Mouse (Mus musculus) intestine, postnatal 0 days (tissue): Measurements from ENCODE around the gene Nbas. TPM values are rescaled to one million over a fixed set of nuclear protein-coding genes. Genes with fewer than 3 reads are reported as not detected.

ENCODE experiments used
- ATAC-seq: fragments of 200-750 bp; cut with Nextera tagmentation; 2 replicates; pipeline ENCODE4 v1.8.0; 2017; ENCODE audit warnings: mild to moderate bottlenecking, moderate TSS enrichment, moderate library complexity
- H3K27ac ChIP-seq: fragments of 300-500 bp; sonication (generic); 2 replicates; pipeline ENCODE4 v1.5.1; 2014; ENCODE audit warnings: mild to moderate bottlenecking, low read depth, low read length, moderate library complexity
- H3K27me3 ChIP-seq: fragments of 300-500 bp; sonication (generic); replicated peaks from 2 replicates; pipeline ENCODE4 v1.6.1; 2014; ENCODE audit warnings: low read length, mixed read lengths; ENCODE audit not compliant: control insufficient read depth, insufficient read depth
- H3K36me3 ChIP-seq: fragments of 300-500 bp; sonication (generic); 2 replicates; pipeline ENCODE4 v1.6.1; 2014; ENCODE audit warnings: mild to moderate bottlenecking, moderate library complexity; ENCODE audit not compliant: control insufficient read depth, insufficient read depth
- H3K4me1 ChIP-seq: fragments of 300-500 bp; sonication (generic); replicated peaks from 2 replicates; pipeline ENCODE4 v1.6.1; 2014; ENCODE audit warnings: antibody characterized with exemption, low read length, mixed read lengths; ENCODE audit not compliant: control insufficient read depth, insufficient read depth
- H3K4me2 ChIP-seq: fragments of 300-500 bp; sonication (generic); replicated peaks from 2 replicates; pipeline ENCODE4 v1.6.1; 2014; ENCODE audit warnings: low read depth, mild to moderate bottlenecking, moderate library complexity
- H3K4me3 ChIP-seq: fragments of 300-500 bp; sonication (generic); 2 replicates; pipeline ENCODE4 v1.5.1; 2014; ENCODE audit warnings: low read depth, low read length
- H3K9ac ChIP-seq: fragments of 300-500 bp; sonication (generic); 2 replicates; pipeline ENCODE4 v1.6.1; 2014; ENCODE audit warnings: mild to moderate bottlenecking, low read depth, low read length
- H3K9me3 ChIP-seq: fragments of 300-500 bp; sonication (generic); 2 replicates; pipeline ENCODE4 v1.6.1; 2016; ENCODE audit warnings: mixed run types; ENCODE audit not compliant: control insufficient read depth
- CTCF ChIP-seq: sonication (generic); IDR thresholded peaks from 2 replicates; pipeline ENCODE4 v1.5.1; 2016; ENCODE audit warnings: low read depth, mild to moderate bottlenecking, control low read depth, antibody characterized with exemption, moderate library complexity
- WGBS: fragments of 180-500 bp; shearing (Covaris S2); extraction: QIAGEN DNeasy Blood & Tissue Kit; methylation state at CpG from one replicate; pipeline ENCODE4 v1.1.7; 2014; 5-methylcytosine and 5-hydroxymethylcytosine counted together
- polyA plus RNA-seq: library from polyadenylated mRNA; unstranded; fragments of >200 nt; fragmentation: Nextera tagmentation; extraction: Ambion mirVana; gene quantifications from 2 replicates; pipeline ENCODE4 v1.2.1, GENCODE M21; 2015

Nbas gene
- polyA plus RNA-seq, 1 experiment from 2014 or later = 13.9 TPM

- Histone ChIP-seq H3K27me3 (no peaks in the 10 kb centered on the region), H3K9me3 (no peaks in the 10 kb centered on the region), H3K9ac (no peak overlapping the region), H3K36me3 (peaks cover 12% of the 10 kb centered on the region; the same call in 1 of the 2 replicates), H3K4me1 (no peaks in the 10 kb centered on the region), H3K27ac (no peak overlapping the region), H3K4me3 (no peak overlapping the region), H3K4me2 (no peak overlapping the region)
- TF ChIP-seq CTCF = no peak
- ATAC-seq = no peak
- WGBS = 93% methylated on average over 4 of the region's 4 CpGs
Observed at GRCm38 (mm10) chr12:13539171-13539570, 270.2 kb downstream of the Nbas start.

DNA sequence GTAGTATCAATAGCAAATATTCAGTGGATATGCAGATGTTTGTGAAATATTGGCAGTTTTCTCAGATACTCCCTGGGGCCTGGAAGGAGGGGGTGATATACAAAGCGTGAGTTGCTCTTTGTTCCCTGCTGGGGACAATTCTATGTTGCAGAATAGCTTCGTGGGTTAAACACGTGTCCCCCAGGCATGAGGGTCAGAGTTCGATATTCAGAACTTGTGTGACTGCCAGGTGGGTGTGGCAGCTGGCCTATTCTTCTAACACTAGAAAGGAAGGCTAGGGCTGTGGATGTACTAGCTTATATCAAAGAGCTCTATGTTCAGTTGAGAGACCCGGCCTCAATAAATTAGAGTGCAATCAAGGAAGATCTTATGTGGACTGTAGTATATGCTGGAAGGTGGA is 274.9 kb downstream of the Nbas start:
- no peaks in the 10 kb centered on the region for H3K4me1 ChIP-seq
- 51% methylated on average over 5 of the region's 5 CpGs for WGBS
- 0 out of 2 replicates have a peak, but pooled peaks cover 5% of the 10 kb centered on the region for H3K36me3 ChIP-seq
- H3K4me3 ChIP-seq = no peak overlapping the region
- ATAC-seq = peak; percentile 79
- no peak for TF ChIP-seq CTCF
- H3K4me2 ChIP-seq = no peak overlapping the region
- H3K9ac ChIP-seq = no peak overlapping the region
- H3K9me3 ChIP-seq = no peaks in the 10 kb centered on the region
- H3K27me3 ChIP-seq = no peaks in the 10 kb centered on the region
- no peak overlapping the region for H3K27ac ChIP-seq

DNA sequence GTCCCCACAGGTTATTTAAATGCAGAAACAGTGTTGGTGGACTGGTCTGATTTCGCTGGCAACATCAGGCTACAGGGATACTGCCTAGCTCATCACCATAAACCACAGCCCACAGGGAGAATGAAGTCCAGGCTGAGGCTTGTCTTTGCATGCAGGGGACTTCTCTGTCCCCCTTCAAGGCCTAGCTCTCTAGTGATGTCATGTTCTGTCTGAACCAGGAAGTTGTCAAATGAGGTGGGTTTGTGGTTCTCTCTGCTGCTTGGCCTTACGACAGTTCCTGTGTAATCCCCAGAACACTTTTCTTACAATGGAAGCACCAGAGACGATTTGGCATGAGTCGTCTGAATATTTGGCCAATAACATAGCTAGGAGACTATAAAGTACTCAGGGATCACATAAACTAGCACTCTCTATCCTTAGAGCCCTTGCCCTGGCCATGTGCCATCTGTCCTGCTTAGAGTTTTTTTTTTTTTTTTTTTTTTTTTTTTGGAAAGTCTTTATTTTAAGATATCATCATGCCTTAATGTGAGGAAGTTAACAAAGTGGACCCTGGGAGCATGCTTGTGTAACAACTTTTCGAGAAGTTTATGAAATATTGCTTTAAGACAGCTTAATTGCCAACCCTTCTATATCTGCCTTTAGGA is 294.8 kb downstream of the Nbas start:
- peaks cover 25% of the 10 kb centered on the region for H3K36me3 ChIP-seq
- no peaks in the 10 kb centered on the region for H3K4me1 ChIP-seq
- ATAC-seq = no peak
- no peaks in the 10 kb centered on the region for H3K9me3 ChIP-seq
- H3K9ac ChIP-seq = no peak overlapping the region
- no peak for TF ChIP-seq CTCF
- H3K27me3 ChIP-seq = no peaks in the 10 kb centered on the region
- no peak overlapping the region for H3K27ac ChIP-seq
- H3K4me2 ChIP-seq = no peak overlapping the region
- 83% methylated on average over 5 of the region's 5 CpGs for WGBS
- H3K4me3 ChIP-seq = no peak overlapping the region

- H3K36me3 ChIP-seq = peaks cover 25% of the 10 kb centered on the region
- H3K9ac ChIP-seq = no peak overlapping the region
- TF ChIP-seq CTCF = no peak
- WGBS = 62% methylated on average over 2 of the region's 2 CpGs
- H3K4me1 ChIP-seq = no peaks in the 10 kb centered on the region
- H3K4me2 ChIP-seq = no peak overlapping the region
- ATAC-seq = no peak
- H3K27me3 ChIP-seq = no peaks in the 10 kb centered on the region
- no peak overlapping the region for H3K4me3 ChIP-seq
- H3K9me3 ChIP-seq = no peaks in the 10 kb centered on the region
- no peak overlapping the region for H3K27ac ChIP-seq
Observed at GRCm38 (mm10) chr12:13564330-13564729, 295.4 kb downstream of the Nbas start.

DNA sequence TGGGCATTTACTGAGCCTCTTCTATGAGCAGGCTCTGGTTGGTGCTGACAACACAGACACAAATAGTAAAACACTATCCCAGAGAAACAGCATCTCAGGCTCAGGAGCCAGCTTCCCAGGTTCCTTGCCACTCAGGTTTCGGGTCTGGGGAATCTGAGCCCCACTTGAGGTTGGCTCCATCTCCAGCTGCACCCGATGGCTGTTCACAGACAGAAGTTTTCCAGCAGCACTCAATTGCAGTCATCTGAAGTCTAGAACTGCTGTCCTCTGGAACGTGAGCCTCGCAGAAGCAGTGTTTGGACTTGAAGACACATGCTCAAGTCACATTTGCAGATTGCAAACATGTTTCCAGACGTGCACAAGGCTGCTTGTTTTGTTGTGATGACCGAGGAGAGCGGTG is 297.5 kb downstream of the Nbas start:
- Histone ChIP-seq H3K4me2 (no peak overlapping the region), H3K4me1 (no peaks in the 10 kb centered on the region), H3K4me3 (no peak overlapping the region), H3K27me3 (no peaks in the 10 kb centered on the region), H3K36me3 (peaks cover 12% of the 10 kb centered on the region; the same call in 1 of the 2 replicates), H3K9ac (no peak overlapping the region), H3K27ac (no peak overlapping the region), H3K9me3 (no peaks in the 10 kb centered on the region)
- no peak for ATAC-seq
- 77% methylated on average over 7 of the region's 7 CpGs for WGBS
- TF ChIP-seq CTCF = no peak

- no peaks in the 10 kb centered on the region for H3K9me3 ChIP-seq
- no peak overlapping the region for H3K4me2 ChIP-seq
- no peaks in the 10 kb centered on the region for H3K36me3 ChIP-seq
- H3K4me3 ChIP-seq = no peak overlapping the region
- no peak overlapping the region for H3K27ac ChIP-seq
- H3K4me1 ChIP-seq = no peaks in the 10 kb centered on the region
- 67% methylated on average over 4 of the region's 4 CpGs for WGBS
- no peak overlapping the region for H3K9ac ChIP-seq
- ATAC-seq = no peak
- TF ChIP-seq CTCF = no peak
- no peaks in the 10 kb centered on the region for H3K27me3 ChIP-seq
Observed at GRCm38 (mm10) chr12:13575158-13575557, 306.2 kb downstream of the Nbas start.
